Mouse (Mus musculus) limb, embryonic 10.5 days (tissue): ENCODE results near the gene Hist1h3h. TPM values are rescaled to one million over a fixed set of nuclear protein-coding genes. Genes with fewer than 3 reads are reported as not detected.
"Not testable (repeated sequence)": the region's sequence is repeated elsewhere in the genome, so short reads cannot be mapped to it uniquely, and the experiment has no call there.

ENCODE experiments used
- DNase-seq: peaks from one replicate; pipeline ENCODE4 v3.0.0-alpha.2; 2017; ENCODE audit warnings: low spot score
- H3K27ac ChIP-seq: fragments of 300-500 bp; sonication (generic); 2 replicates; pipeline ENCODE4 v1.5.1; 2016; ENCODE audit warnings: mild to moderate bottlenecking
- H3K27me3 ChIP-seq: fragments of 300-500 bp; sonication (generic); 2 replicates; pipeline ENCODE4 v1.6.1; 2016; ENCODE audit warnings: low read depth, mild to moderate bottlenecking; ENCODE audit not compliant: poor library complexity, severe bottlenecking
- H3K36me3 ChIP-seq: fragments of 300-500 bp; sonication (generic); 2 replicates; pipeline ENCODE4 v1.6.1; 2016; ENCODE audit warnings: mild to moderate bottlenecking, moderate library complexity
- H3K4me1 ChIP-seq: fragments of 300-500 bp; sonication (generic); 2 replicates; pipeline ENCODE4 v1.6.1; 2016
- H3K4me3 ChIP-seq: fragments of 300-500 bp; sonication (generic); 2 replicates; pipeline ENCODE4 v1.5.1; 2016; ENCODE audit warnings: mild to moderate bottlenecking, moderate library complexity
- H3K9me3 ChIP-seq: fragments of 300-500 bp; sonication (generic); replicated peaks from 2 replicates; pipeline ENCODE4 v1.6.1; 2016; ENCODE audit warnings: mild to moderate bottlenecking
- WGBS: fragments of 180-500 bp; shearing (Covaris S2); methylation state at CpG from one replicate; pipeline ENCODE4 v1.1.7; 2016; 5-methylcytosine and 5-hydroxymethylcytosine counted together
- polyA plus RNA-seq: library from polyadenylated mRNA; unstranded; fragments of >200 nt; fragmentation: Nextera tagmentation; extraction: Ambion mirVana; gene quantifications from 2 replicates; pipeline ENCODE4 v1.2.1, GENCODE M21; 2016

Hist1h3h gene
- polyA plus RNA-seq, 1 experiment from 2014 or later, result 10.2 TPM

DNA sequence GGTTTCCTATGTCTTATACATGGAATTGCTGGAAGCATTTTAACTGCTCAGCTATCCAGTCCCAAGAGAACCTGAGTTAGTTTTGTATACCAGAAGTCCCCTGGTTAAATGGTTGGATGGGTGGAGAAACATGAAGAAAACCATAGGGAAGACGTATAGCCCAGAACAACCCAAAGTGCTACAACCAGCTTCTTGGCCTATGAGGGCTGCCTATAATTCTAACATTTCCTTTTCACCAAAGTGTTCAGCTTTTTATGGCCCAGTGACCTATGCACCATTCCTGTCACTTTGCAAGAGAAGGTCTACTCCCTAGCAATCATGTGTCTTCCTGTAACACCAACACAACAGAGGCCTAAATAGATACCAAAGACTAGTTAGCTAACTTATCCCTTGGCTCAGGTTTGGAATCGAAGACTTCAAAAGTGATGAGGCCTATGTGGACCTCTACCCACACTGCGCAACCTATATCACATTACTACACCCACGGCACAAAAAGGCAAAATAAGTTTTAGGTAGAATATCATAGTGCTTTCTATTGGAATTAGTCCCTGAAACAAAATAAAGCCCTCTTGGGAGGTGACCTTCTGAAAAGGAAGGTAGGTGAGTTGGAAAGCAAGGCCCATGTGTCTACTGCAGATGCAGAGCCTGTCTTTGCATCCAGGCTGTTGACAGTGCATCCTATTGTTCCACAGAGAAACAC is 1.1 kb downstream of the Hist1h3h start:
- Histone ChIP-seq H3K27ac (peak overlapping the region; percentile 94), H3K9me3 (no peaks in the 10 kb centered on the region), H3K4me3 (peak overlapping the region; percentile 57), H3K4me1 (peaks cover 32% of the 10 kb centered on the region), H3K27me3 (no peaks in the 10 kb centered on the region), H3K36me3 (no peaks in the 10 kb centered on the region)
- WGBS, result 62% methylated on average over 4 of the region's 4 CpGs
- DNase-seq, result peak; percentile 37

DNA sequence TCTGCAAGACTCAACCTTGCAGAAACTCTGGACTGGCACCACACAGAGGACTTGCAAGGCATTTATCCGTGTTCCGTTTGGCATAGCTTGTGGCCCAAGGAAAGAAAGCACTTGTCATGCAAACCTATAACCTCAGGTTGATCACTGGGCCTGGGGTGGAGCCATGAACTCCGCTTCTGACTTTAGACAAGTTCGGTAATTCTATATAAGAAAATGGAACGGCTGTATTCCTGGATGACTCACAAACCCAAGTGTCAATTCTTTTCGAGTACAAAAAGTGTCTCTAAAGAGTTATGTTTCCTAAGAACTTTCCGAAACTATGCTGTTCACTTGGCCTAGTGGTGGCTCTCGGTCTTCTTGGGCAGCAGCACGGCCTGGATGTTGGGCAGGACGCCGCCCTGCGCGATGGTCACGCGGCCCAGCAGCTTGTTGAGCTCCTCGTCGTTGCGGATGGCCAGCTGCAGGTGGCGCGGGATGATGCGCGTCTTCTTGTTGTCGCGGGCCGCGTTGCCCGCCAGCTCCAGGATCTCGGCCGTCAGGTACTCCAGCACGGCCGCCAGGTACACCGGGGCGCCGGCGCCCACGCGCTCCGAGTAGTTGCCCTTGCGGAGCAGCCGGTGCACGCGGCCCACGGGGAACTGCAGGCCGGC is 3.8 kb downstream of the Hist1h3h start:
- not testable (repeated sequence) for H3K9me3 ChIP-seq, H3K36me3 ChIP-seq, H3K27me3 ChIP-seq
- Histone ChIP-seq H3K4me1 (peaks cover 26% of the 10 kb centered on the region), H3K4me3 (peak overlapping the region; percentile 50), H3K27ac (peak overlapping the region; percentile 94)
- peak; percentile 42 for DNase-seq
- WGBS, result 3% methylated on average over 24 of the region's 44 CpGs

DNA sequence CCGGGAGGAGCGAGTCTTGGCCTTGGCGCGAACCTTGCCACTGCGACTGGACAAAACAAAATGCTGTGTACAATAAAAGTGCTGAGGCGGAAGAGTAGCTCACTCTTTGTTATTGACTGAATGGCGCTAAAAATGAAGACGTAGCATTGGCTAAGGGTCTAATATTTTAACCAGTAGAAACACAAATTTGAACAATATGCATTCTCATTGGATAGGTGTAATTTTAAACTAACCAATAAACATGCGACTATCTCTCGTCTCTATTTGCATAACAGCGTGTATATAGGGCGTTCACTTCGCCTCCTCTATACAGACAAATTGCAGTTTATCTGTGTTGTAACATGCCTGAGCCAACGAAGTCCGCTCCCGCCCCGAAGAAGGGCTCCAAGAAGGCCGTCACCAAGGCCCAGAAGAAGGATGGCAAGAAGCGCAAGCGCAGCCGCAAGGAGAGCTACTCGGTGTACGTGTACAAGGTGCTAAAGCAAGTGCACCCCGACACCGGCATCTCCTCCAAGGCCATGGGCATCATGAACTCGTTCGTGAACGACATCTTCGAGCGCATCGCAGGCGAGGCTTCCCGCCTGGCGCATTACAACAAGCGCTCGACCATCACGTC is 4.4 kb downstream of the Hist1h3h start, which contains the start of gene Hist1h2bm:
Hist1h2bm (plus strand) TSS at position 288 of the 616 bp plus-strand sequence.
- peak; percentile 75 for DNase-seq
- not testable (repeated sequence) for H3K27me3 ChIP-seq, H3K9me3 ChIP-seq, H3K36me3 ChIP-seq
- H3K27ac ChIP-seq, result peak within 1 kb of the TSS; percentile 94
- under 1% methylated on average over 37 of the region's 37 CpGs for WGBS
- H3K4me3 ChIP-seq, result peak within 1 kb of the TSS; percentile 50
- H3K4me1 ChIP-seq, result peaks cover 26% of the 10 kb centered on the region

DNA sequence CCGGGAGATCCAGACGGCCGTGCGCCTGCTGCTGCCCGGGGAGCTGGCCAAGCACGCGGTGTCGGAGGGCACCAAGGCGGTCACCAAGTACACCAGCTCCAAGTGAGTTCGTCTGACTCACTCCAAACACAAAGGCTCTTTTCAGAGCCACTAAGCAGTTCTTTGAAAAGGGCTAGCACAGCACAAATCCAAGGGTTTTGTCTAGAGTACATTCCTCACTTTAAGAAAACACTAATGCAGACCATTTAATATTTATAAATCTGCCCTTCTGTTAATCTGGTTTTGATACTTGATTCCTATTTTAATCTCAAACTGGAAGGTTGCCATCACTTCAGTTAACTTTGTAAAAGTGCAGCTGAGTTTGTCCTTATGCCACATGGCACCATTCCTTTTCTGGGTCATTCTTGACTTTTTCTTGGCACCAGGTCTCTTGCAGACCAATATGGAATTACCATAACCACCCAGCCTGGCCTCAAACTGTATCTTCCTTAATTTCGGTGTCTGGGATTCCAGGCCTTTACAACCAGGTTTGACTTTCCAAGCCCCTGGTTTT is 5.0 kb downstream of the Hist1h3h start:
- no peaks in the 10 kb centered on the region for H3K9me3 ChIP-seq
- no peaks in the 10 kb centered on the region for H3K27me3 ChIP-seq
- H3K27ac ChIP-seq, result peak overlapping the region; percentile 94
- peaks cover 26% of the 10 kb centered on the region for H3K4me1 ChIP-seq
- peak overlapping the region; percentile 50 for H3K4me3 ChIP-seq
- 3% methylated on average over 11 of the region's 11 CpGs for WGBS
- no peaks in the 10 kb centered on the region for H3K36me3 ChIP-seq
- DNase-seq, result peak; percentile 64

DNA sequence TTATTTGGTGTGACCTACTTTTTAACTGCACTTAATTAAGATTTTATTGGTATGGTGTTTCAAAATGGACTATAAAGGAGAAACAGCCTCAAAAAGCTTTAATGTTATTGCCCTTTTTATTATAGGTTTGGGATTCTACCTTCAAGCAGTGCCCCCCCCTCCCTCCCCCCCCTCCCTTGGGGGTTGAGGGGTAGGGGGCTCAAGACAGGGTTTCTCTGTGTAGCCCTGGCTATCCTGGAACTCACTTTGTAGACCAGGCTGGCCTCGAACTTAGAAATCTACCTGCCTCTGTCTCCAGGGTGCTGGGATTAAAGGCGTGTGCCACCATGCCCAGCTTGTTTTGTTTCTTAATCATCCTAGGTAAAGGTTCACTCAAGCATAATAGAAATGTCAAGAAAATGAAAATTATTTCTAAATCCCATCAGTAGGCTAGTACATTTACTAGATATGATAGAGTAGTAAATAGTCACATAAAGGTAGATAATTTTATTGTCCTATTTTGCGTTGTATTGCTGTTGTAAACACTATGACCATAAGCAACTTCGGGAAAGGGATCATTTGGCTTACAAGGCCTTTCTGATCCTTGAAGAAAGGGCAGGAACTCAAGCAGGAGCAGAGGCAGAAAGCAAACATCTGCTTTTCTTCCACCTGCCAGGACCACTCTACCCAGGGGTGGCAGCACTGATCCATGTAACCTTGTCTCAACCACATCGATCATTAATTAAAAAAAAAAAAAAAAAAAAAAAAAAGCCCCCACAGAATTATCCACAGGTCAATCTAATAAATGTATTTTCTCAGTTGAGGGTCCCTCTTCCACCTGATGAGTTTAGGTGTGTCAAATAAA is 5.8 kb downstream of the Hist1h3h start:
- Histone ChIP-seq H3K4me3 (peak overlapping the region; percentile 50), H3K27ac (peak overlapping the region; percentile 94), H3K9me3 (no peaks in the 10 kb centered on the region), H3K4me1 (peaks cover 24% of the 10 kb centered on the region), H3K36me3 (no peaks in the 10 kb centered on the region), H3K27me3 (no peaks in the 10 kb centered on the region)
- 35% methylated on average over 5 of the region's 5 CpGs for WGBS
- DNase-seq, result peak; percentile 44

DNA sequence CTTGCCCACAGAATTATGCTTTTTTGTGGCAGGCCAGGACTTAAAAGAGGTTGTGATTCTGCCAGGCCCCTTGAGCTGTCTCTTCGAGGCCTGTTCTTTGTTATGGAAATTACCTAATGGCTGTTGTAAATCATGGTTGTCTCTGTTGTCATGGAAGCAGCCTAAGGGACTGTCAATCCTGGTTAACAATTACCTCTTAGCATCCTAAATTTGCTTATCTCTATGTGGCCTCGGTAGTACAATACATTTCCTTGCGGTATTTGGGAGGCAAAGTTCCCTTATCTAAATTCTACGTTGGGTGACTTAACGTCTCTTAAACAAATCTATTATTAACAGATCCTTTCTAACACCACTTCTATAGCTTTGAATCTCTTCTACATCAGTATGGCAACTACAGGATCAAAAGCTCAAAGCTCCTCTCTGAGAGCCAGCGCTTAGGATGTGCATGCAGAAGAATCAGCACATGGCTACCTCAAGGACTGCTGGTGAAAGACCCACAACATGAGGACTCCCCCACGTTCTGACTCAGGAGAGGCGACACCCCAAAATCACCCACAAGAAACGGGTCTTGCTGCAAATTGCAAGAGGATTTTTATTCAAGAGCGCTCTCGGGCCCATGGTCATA is 10.6 kb downstream of the Hist1h3h start:
- 18% methylated on average over 11 of the region's 11 CpGs for WGBS
- Histone ChIP-seq H3K36me3 (no peaks in the 10 kb centered on the region), H3K27me3 (no peaks in the 10 kb centered on the region), H3K4me1 (peaks cover 3% of the 10 kb centered on the region; the same call in 1 of the 2 replicates), H3K9me3 (no peaks in the 10 kb centered on the region), H3K4me3 (no peak overlapping the region), H3K27ac (no peak overlapping the region)
- no peak for DNase-seq

DNA sequence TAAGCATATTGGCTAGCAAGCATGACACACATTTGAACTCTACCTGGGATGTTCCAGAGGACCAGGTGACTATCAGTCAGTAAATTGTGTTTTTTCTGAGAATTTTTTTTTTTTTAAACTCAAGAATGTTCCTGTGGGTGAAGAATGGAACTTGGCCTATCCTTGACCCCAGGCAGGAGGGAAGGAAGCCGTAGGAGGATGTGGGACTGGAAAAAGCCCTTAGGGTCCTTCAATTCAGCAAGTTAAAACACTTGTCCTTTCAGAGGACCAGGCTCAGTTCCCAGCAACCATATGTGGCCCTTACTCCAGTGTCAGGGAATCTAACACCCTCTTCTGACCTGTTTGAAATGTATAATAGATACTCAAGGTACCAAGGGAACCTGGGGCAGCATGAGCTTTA is 12.1 kb downstream of the Hist1h3h start:
- H3K4me3 ChIP-seq, result no peak overlapping the region
- whole genome bisulfite sequencing, result 64% methylated on average over 1 of the region's 1 CpGs
- DNase-seq, result no peak
- no peaks in the 10 kb centered on the region for H3K9me3 ChIP-seq
- no peaks in the 10 kb centered on the region for H3K27me3 ChIP-seq
- no peaks in the 10 kb centered on the region for H3K36me3 ChIP-seq
- 0 out of 2 replicates have a peak overlapping the region, but pooled peaks have one; percentile 7 for H3K27ac ChIP-seq
- H3K4me1 ChIP-seq, result peaks cover 13% of the 10 kb centered on the region

DNA sequence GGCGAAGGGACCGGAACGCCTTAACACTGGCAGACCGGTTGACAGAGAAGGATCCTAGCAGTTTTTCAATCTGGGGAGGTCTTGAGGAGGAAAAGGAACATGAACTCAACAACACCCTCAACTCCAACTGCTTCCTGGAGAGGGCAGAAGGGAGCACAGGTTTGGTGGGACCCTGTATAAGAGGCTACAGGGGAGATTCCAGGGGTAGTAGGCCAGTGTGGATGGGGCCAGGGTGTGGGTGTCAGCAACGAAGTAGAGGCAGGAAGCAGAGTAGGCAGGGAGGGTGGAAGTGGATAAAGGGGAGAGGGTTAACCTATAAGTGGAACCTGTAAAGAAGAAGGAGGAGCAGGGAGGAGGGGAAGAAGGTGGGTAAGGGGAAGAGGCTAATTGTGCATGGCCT is 16.0 kb downstream of the Hist1h3h start:
- DNase-seq, result peak; percentile 50
- no peaks in the 10 kb centered on the region for H3K36me3 ChIP-seq
- H3K4me3 ChIP-seq, result peak overlapping the region; percentile 60; the same call in 1 of the 2 replicates
- no peaks in the 10 kb centered on the region for H3K27me3 ChIP-seq
- WGBS, result 58% methylated on average over 5 of the region's 5 CpGs
- H3K4me1 ChIP-seq, result peaks cover 13% of the 10 kb centered on the region
- H3K27ac ChIP-seq, result peak overlapping the region; percentile 98
- no peaks in the 10 kb centered on the region for H3K9me3 ChIP-seq

DNA sequence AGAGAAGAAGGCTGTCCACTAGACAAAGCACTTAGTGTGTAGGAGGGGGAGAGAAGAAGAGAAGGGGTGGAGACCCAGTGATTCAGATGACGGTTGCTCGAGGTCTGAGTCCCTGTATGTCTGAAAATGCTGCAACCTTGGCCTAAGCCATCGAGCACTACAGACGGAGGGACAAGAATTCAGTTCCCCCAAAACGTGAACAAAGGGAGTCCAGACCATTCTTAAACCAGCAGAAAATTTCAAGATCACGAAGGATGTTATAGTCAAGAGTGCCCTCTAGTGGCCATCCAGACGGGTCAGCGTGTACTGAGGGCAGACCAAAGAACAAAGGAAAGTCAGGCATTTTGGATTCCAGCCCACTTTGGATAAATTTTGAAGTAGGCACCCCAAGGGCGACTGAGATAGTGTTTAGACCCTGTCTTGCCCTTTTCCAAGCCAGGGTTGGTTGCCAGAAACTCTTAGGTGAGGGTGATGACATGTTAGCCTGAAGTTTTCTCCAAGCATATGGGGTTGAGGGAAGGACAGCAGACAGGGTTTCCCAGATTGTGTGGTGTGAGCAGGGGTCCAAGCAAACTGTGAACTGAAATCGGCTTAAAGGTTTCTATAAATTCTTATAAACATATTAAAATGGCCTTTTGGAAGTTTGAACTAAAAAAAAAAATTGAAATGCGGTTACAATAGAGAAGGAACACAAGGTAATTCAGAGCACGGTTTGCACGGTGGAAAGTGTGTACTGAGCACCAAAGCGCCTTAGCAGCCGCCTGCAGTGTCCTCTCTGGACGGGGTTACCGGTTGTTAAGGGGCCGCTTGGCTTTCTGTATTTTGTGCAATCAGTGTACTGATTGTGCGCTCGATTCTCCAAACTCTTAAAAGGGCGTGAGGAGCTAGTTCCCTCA is 16.8 kb downstream of the Hist1h3h start:
- Histone ChIP-seq H3K36me3 (no peaks in the 10 kb centered on the region), H3K9me3 (no peaks in the 10 kb centered on the region), H3K27ac (peak overlapping the region; percentile 98), H3K4me3 (peak overlapping the region; percentile 60), H3K4me1 (peaks cover 13% of the 10 kb centered on the region), H3K27me3 (no peaks in the 10 kb centered on the region)
- under 1% methylated on average over 21 of the region's 21 CpGs for WGBS
- peak; percentile 83 for DNase-seq

DNA sequence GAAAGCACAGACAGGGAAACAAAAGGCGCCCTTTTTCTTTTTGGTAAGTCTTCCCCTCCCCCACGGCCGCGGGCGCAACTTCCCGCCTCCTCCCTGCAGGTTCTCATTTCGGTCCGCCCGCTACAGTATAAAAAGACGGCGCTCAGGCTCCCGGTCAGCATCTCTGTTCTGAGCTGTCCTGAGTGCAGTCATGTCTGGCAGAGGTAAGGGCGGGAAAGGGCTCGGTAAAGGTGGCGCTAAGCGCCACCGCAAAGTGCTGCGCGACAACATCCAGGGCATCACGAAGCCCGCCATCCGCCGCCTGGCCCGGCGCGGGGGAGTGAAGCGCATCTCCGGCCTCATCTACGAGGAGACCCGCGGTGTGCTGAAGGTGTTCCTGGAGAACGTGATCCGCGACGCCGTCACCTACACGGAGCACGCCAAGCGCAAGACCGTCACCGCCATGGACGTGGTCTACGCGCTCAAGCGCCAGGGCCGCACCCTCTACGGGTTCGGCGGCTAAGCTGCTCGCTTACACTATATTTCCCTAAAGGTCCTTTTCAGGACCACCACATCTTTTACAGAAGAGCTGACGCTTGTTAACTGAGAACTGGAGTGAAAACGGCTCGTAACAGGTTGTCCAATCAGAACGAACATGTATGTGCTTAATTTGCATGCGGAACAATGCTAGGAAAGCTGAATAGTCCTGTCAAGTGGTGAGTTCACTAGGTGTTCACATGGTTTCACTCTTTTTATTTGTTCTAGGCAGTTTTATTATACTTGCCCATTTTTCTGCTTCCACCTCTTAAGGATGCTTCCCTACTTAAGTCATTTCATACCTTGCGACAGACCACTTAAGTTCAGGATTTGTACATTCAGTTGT is 17.7 kb downstream of the Hist1h3h start, which contains the start of gene Hist1h4j:
Hist1h4j (plus strand) TSS at position 159 of the 862 bp plus-strand sequence.
- not testable (repeated sequence) for H3K27me3 ChIP-seq, H3K36me3 ChIP-seq, H3K9me3 ChIP-seq
- peak within 1 kb of the TSS; percentile 98 for H3K27ac ChIP-seq
- H3K4me1 ChIP-seq, result peaks cover 13% of the 10 kb centered on the region
- WGBS, result under 1% methylated on average over 40 of the region's 56 CpGs
- peak; percentile 97 for DNase-seq
- H3K4me3 ChIP-seq, result peak within 1 kb of the TSS; percentile 60
